Mouse (Mus musculus): Measurements from ENCODE around the gene Zfp54. TPM values are rescaled to one million over a fixed set of nuclear protein-coding genes. Genes with fewer than 3 reads are reported as not detected.

Zfp54 gene
- total RNA-seq, 2 experiments from 2014 or later, result 1.2 to 1.4 TPM

Other genes starting within 250 kb of the Zfp54 start
- not detected for gene Vmn1r234, start 197.1 kb upstream of the Zfp54 start, total RNA-seq (2021)
- not detected for gene Vmn1r235, start 166.8 kb upstream of the Zfp54 start, total RNA-seq (2021)
- gene Vmn1r236, start 140.3 kb upstream of the Zfp54 start, total RNA-seq (2021), result not detected
- not detected for gene Vmn1r237, start 111.4 kb upstream of the Zfp54 start, total RNA-seq (2021)
- gene Zfp677, start 39.5 kb upstream of the Zfp54 start, total RNA-seq (2021), result 1 to 10 TPM; 1.4 to 1.8 TPM
- 1 to 10 TPM; 4.6 to 4.8 TPM for gene Zfp51, start 27.1 kb downstream of the Zfp54 start, total RNA-seq (2021)
- gene Zfp53, start 65.8 kb downstream of the Zfp54 start, total RNA-seq (2021), result 1 to 10 TPM; 4.7 to 4.9 TPM
- gene Zfp52, start 112.3 kb downstream of the Zfp54 start, total RNA-seq (2021), result 1 to 10 TPM; 6.5 to 7.3 TPM
- gene Zfp948, start 143.8 kb downstream of the Zfp54 start, total RNA-seq (2021), result 10 to 100 TPM; 12.6 to 13.0 TPM
- gene Zfp983, start 227.4 kb downstream of the Zfp54 start, total RNA-seq (2021), result 10 to 100 TPM; 13.2 TPM

All from left cerebral cortex, adult 18-20 months (tissue).